Mouse (Mus musculus): ENCODE data around the gene Cdk5r1.
"Not testable (repeated sequence)": the region's sequence is repeated elsewhere in the genome, so short reads cannot be mapped to it uniquely, and the experiment has no call there.

Gene Cdk5r1

GRCm38 (mm10) chr11:80476222-80477189 is at the start of gene Cdk5r1:
Gene Cdk5r1, plus strand, starts transcription at chr11:80477023.
- peak; percentile 97 for DNase-seq

DNA sequence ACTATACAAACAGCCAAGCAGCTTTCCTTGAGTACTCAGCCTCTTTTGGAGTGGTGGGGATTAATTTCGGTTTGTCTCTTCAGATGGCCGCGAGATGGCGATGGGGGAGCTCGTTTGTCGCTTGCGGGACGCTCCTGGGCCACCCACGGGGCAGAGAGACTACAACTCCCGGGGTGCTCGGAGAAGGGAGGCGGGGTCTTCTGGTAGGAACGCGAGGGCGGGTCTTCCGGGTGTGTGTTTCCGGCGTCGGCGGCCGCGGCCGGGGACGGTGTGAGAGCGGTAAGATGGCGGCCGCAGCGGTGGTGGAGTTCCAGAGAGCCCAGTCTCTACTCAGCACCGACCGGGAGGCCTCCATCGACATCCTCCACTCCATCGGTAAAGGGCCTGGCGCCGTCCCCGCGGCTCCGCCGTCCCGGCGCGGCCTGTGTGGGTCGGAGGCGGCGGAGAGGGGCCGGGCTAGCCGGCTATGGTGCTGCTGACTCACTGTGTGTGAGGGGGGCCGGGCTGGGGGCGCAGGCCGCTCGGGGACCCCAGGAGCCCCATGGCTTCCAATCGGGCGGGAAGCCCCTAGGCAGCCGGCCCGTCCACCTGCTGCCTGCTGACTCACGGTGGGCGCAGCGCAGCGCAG is 48.3 kb upstream of the Cdk5r1 start, which contains the start of gene Psmd11:
Psmd11 (plus strand) TSS at position 235 of the 628 bp plus-strand sequence.
- peak; percentile 98 for DNase-seq

GRCm38 (mm10) chr11:80429009-80429475 is 47.8 kb upstream of the Cdk5r1 start:
- DNase-seq: no peak

DNA sequence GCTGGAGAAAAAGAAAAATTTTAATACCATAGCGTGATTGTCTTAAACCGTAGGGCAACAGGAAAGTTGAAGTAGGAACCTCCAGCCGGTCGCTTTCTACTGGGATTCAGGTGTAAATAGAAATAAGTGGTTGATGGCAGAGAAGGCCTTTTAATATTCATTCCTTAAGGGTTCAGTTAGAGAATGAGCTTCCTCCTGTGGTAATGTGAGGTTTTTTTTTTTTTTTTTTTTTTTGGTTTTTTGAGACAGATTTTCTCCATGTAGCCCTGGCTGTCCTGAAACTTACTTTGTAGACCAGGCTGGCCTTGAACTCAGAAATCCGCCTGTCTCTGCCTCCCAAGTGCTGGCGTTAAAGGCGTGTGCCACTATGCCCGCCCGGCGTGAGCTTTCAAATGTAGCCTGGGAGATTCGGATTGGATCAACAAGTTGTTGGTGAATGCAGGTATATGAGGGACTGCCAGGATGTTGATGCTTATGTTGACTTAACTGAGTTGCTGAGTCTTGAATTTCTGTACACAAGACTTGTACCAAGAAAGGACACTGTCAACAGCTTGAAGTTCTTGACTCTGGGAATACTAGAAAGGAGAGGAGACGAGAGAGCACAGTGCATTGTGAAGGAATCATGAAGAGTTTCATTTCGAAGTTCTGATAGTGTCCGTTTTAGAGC is 47.2 kb upstream of the Cdk5r1 start:
- DNase-seq: no peak

DNA sequence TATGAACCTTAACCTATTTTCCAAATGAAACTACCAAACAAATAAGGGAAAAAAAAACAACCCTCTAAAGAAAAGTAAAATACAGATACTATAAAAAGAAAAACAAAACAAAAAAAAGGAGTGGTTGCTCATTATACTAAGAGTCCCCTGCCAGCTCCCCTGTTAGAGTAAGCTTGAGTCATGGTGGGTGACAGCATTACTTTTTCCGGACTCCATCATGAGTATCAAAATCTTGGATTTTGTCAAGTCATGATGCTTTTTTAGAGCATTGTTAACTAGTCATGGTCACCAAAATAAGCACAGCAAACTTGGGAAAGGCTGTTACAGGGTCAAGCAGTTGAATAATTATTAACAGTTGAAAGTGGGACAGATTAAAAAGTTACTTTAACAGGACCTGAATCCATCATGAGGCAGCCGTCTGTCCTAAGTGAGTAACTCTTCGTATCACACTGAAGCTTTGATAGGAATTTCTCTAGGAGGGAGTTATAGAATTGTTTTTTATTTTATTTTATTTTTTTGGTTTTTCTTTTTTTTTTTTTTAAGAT is 46.4 kb upstream of the Cdk5r1 start:
- no peak for DNase-seq

- no peak for DNase-seq
These were observed 29.9 kb upstream of the Cdk5r1 start for GRCm38 (mm10) chr11:80446916-80447315.

DNA sequence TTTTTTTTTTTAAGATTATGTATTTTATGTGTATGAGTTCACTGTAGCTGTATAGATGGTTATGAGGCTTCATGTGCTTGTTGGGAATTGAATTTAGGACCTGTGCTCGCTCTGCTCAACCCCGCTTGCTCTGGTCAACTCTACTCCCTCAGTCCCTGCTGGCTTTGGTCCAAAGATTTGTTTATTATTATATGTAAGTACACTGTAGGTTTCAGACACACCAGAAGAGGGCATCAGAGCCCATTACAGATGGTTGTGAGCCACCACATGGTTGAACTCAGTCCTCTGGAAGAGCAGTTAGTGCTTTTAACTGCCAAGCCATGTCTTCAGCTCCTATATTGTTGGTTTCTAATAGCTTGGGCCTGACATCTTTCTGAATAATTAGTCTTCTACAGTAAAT is 27.0 kb upstream of the Cdk5r1 start:
- DNase-seq: peak; percentile 12

DNA sequence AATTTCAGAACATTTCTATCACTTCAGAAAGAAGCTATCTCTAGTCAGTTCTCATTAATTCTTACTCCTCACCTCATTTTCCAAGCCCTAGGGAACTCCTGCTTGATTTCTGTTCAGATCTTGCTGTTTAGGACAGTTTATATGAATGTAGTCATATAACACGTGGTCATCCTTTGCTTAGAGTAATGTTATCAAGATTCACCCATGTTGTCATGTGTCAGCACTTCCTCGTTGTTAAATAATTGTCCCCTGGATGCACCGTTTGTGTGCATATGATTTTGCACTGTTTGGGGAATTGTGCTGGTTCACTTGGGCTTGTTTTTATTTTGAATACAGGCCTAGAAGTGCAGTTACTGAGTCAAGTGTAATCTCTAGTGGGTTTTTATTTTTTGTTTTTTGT is 24.6 kb upstream of the Cdk5r1 start:
- DNase-seq: no peak

GRCm38 (mm10) chr11:80453198-80453597 is 23.6 kb upstream of the Cdk5r1 start:
- no peak for DNase-seq

- not testable (repeated sequence) for DNase-seq
These were observed 13.2 kb upstream of the Cdk5r1 start for GRCm38 (mm10) chr11:80463605-80464130.

DNA sequence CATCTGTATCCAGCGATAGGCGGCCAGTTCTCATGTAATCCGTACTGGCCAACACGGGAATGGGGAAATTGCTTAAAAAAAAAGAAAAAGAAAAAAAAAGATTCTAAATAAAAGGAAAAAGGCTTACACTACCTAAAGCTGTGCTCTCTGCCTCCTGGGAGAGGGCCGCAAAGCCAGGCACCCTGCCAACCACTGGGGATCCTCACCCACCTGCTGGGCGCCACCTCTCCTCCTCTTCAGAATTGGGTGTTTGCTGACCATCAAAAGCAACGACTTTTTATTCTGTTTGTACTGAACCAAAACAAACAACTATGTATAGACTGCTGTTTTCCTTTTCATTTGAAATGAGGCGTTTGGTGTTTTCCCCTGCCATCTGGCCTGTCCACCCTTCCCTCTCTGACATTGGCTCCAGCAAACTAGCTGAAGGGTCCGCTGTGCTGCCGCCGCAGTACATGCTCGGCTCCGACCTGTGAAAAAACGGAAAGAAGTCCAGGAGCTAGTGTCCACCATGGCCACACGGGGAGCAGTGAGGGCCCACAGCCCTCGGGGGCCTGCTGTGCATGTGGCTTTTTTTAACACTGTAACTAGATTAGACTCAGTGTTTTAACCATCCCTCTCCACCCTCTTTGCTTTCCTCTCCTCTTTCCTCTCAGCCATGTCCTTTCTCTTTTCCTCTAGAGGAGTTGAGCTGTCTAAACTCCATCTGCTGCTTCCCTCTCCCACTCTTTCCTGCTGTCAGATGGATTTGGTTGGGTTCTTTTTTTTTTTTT is 4.8 kb upstream of the Cdk5r1 start:
- DNase-seq: no peak

- DNase-seq: peak; percentile 64
These were observed 2.6 kb upstream of the Cdk5r1 start for GRCm38 (mm10) chr11:80474175-80474691.

DNA sequence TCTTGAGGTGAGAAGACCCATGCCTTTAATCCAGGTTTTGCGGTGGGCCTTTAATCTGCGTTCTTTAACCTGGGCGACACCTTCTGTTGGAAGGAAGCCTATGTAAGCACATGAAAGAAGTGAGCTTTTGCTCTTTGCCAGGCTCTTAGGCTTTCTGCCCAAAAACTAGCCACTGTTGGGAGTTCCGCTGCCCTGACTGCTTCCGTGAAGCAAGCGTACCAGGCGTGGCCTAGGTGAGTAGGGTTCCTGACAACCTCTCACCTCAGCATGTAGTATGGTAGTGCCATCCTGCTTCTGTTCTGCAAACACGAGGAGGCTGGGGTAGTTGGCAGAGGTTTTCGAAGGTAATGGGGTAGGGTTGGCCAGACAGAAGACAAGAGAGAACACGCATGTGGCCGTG is 2.0 kb upstream of the Cdk5r1 start:
- no peak for DNase-seq

GRCm38 (mm10) chr11:80475544-80475943 is 1.3 kb upstream of the Cdk5r1 start:
- no peak for DNase-seq

GRCm38 (mm10) chr11:80477341-80478199 is 747 bp downstream of the Cdk5r1 start:
- DNase-seq: peak; percentile 40

DNA sequence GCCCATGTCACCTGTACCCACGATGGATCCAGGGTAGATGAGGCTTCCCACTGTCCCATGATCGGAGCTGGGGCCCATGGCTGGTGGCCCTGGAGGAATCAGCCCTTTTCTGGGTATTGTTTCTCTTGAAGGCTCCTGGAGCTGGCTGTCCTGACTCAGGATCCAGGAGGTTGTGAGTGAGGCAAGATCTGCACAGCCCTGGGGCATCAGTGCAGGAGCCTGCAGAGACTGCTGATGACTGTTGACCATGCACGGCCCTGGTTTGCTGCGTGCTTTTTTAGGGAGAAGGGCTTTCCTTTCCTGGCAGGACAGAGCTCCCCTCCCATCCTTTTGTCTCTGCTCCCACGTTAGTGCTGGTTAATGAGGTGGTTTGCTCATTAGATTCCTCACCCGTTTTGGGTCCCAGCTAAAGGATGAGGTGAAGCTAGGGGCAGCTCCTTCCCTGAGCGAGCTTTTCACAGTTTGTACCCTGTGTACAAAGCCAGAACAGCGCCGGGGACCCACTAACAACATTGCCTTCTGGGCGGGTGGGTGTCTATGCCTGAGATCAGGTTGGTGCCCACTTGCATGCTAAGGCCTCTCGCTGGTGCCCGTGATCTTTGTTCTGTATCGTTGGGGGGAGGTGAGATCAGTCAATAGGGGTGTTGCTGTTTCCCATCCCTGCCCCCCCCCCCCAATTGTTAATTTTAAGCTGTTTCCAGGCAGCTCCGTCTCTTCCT is 2.0 kb downstream of the Cdk5r1 start:
- peak; percentile 58 for DNase-seq

- DNase-seq: no peak
These were observed 2.6 kb downstream of the Cdk5r1 start for GRCm38 (mm10) chr11:80479425-80479824.

DNA sequence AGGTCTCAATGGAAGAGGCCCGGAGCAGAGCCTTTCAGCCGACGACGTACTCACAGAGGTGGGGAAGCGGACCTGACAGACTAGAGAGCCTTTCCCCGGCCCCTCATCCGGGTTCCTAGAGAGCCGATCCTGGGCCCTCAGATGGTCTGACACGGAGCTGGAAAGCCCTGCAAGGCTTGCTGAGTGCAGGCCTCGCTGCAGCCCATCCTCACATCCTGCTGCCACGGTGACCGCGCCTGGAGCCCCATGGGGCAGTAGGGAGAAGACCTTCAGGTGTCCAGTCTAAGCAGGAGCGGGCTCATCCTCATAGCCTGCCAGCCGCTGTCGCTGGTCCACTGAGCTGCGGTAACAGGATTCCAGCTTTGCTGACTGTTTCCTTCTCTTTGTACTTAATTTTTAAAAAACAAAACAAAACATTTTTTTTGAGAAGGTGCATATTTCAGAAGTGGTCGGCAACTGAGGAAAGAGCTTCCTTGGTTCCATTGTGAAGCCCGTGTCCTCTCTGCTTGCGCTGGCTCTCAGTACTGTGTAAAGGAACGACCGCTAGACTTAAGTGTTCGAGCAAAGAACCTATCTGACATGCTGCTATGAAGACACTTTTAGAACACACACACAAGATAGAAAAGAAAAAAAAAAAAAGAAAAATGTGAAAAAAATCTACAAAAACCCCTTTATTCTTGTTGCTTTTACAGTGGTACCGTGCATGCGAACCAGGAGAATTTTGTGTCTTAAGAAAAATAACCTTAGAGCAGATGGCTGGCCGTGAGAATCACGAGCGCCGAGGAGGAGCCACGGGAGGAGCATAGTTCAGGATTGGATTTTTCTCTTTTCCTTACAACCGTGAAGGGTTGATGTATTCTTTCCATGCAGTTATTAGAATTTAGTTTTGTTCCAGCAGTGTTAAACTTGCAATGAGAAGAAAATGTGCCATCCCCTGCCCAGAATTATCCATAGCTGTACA is 3.4 kb downstream of the Cdk5r1 start:
- DNase-seq: no peak
